Mouse (Mus musculus): ENCODE measurements at regions not wholly inside any gene's neighbourhood (a gene's known extent, or its start where the extent isn't known, plus 50 kb on each side); places are given as distances from the start of the nearest gene placed in this dataset.

GRCm38 (mm10) chrX:121661913-121662312, 735.3 kb downstream of the Nap1l3 start:
- no peak overlapping the region for H3K4me3 ChIP-seq (ENCODE audit: control insufficient read depth in 1 of 2, insufficient read depth in 1 of 2, low read depth in 2 of 2, low read length in 2 of 2)
- no peaks in the 10 kb centered on the region for H3K9me3 ChIP-seq (replicated peaks; ENCODE audit: insufficient read depth, low read length)
- no peaks in the 10 kb centered on the region for H3K4me1 ChIP-seq (ENCODE audit: control insufficient read depth in 1 of 2, insufficient read depth in 2 of 2, low read length in 2 of 2)
- no peak overlapping the region for H3K9ac ChIP-seq (ENCODE audit: control insufficient read depth, low read depth, low read length, poor library complexity, severe bottlenecking)
- no peak for DNase-seq (ENCODE audit: low read depth, low spot score)
- H3K27ac ChIP-seq (ENCODE audit: control insufficient read depth, low read depth, low read length): no peak overlapping the region
- TF ChIP-seq SMC3 (IDR thresholded peaks at IDR 0.05; ENCODE audit: low read depth, low read length) (no peak), CHD2 (IDR thresholded peaks at IDR 0.05; ENCODE audit: low read length) (no peak), RCOR1 (IDR thresholded peaks at IDR 0.05; ENCODE audit: low read depth, low read length) (no peak), USF1 (IDR thresholded peaks at IDR 0.05; ENCODE audit: low read depth, low read length) (no peak), ELF1 (IDR thresholded peaks at IDR 0.05; ENCODE audit: low read depth, low read length) (no peak), GABPA (IDR thresholded peaks at IDR 0.05; ENCODE audit: low read depth, low read length) (no peak), JUND (IDR thresholded peaks at IDR 0.05; ENCODE audit: low read depth, low read length) (no peak), POLR2A (IDR thresholded peaks at IDR 0.05; ENCODE audit: control insufficient read depth in 1 of 2, insufficient read depth in 1 of 2, low read depth in 1 of 2, low read length in 2 of 2, poor library complexity in 1 of 2) (no peak), TCF12 (IDR thresholded peaks at IDR 0.05; ENCODE audit: low read depth, low read length) (no peak), E2F4 (IDR thresholded peaks at IDR 0.05; ENCODE audit: borderline replicate concordance, low read depth, low read length) (no peak), POLR2AphosphoS5 (IDR thresholded peaks at IDR 0.05; ENCODE audit: borderline replicate concordance, low read depth, low read length) (no peak)
- no peaks in the 10 kb centered on the region for H3K27me3 ChIP-seq (ENCODE audit: control insufficient read depth in 1 of 2, insufficient read depth in 2 of 2, low read length in 2 of 2)
- no peaks in the 10 kb centered on the region for H3K79me2 ChIP-seq (ENCODE audit: control insufficient read depth, insufficient read depth, low read length, poor library complexity)
- no peaks in the 10 kb centered on the region for H3K36me3 ChIP-seq (ENCODE audit: control insufficient read depth in 1 of 2, insufficient read depth in 2 of 2, low read length in 2 of 2)

- Histone ChIP-seq H3K4me1 (ENCODE audit: control insufficient read depth in 1 of 2, insufficient read depth in 2 of 2, low read length in 2 of 2) (peaks cover 2 to 9% of the 10 kb centered on the region in 2 experiments; a peak in 3 of 4 replicates), H3K9me3 (replicated peaks; ENCODE audit: insufficient read depth, low read length) (no peaks in the 10 kb centered on the region), H3K4me3 (ENCODE audit: control insufficient read depth in 1 of 2, insufficient read depth in 1 of 2, low read depth in 2 of 2, low read length in 2 of 2) (peak overlapping the region in 1 of 2 experiments; percentile 12; a peak in 2 of 4 replicates), H3K36me3 (ENCODE audit: control insufficient read depth in 1 of 2, insufficient read depth in 2 of 2, low read length in 2 of 2) (peaks cover 0 to 6% of the 10 kb centered on the region in 2 experiments; a peak in 2 of 4 replicates), H3K27me3 (ENCODE audit: control insufficient read depth in 1 of 2, insufficient read depth in 2 of 2, low read length in 2 of 2) (no peaks in the 10 kb centered on the region), H3K9ac (ENCODE audit: control insufficient read depth, low read depth, low read length, poor library complexity, severe bottlenecking) (no peak overlapping the region), H3K79me2 (ENCODE audit: control insufficient read depth, insufficient read depth, low read length, poor library complexity) (no peaks in the 10 kb centered on the region), H3K27ac (ENCODE audit: control insufficient read depth, low read depth, low read length) (peak overlapping the region; percentile 26; the same call in 1 of the 2 replicates)
- peak; percentile 92 for DNase-seq (ENCODE audit: low read depth, low spot score)
- TF ChIP-seq RCOR1 (IDR thresholded peaks at IDR 0.05; ENCODE audit: low read depth, low read length): peak; percentile 99
- TF ChIP-seq E2F4 (IDR thresholded peaks at IDR 0.05; ENCODE audit: borderline replicate concordance, low read depth, low read length): no peak
- peak; percentile 77; the same call in 1 of the 2 replicates for TF ChIP-seq MAFK (IDR thresholded peaks at IDR 0.05; ENCODE audit: borderline replicate concordance, low read depth, low read length)
- TF ChIP-seq MYC (IDR thresholded peaks at IDR 0.05; ENCODE audit: low read depth, low read length): no peak
- 0 out of 2 replicates have a peak, but pooled peaks have one; percentile 30 for TF ChIP-seq JUND (IDR thresholded peaks at IDR 0.05; ENCODE audit: low read depth, low read length)
- no peak for TF ChIP-seq SMC3 (IDR thresholded peaks at IDR 0.05; ENCODE audit: low read depth, low read length)
- no peak for TF ChIP-seq POLR2AphosphoS2 (IDR thresholded peaks at IDR 0.05; ENCODE audit: low read length)
- TF ChIP-seq MYB (IDR thresholded peaks at IDR 0.05; ENCODE audit: low read depth, low read length): no peak
- no peak for TF ChIP-seq SIN3A (IDR thresholded peaks at IDR 0.05; ENCODE audit: low read length)
- no peak; the same call in 1 of the 2 replicates for TF ChIP-seq RAD21 (IDR thresholded peaks at IDR 0.05; ENCODE audit: low read depth, low read length)
- TF ChIP-seq EP300 (IDR thresholded peaks at IDR 0.05; ENCODE audit: low read depth in 1 of 2, low read length in 2 of 2): peak; percentile 95 to 97
- no peak for TF ChIP-seq POLR2A (IDR thresholded peaks at IDR 0.05; ENCODE audit: control insufficient read depth in 1 of 2, insufficient read depth in 1 of 2, low read depth in 1 of 2, low read length in 2 of 2, poor library complexity in 1 of 2)
- TF ChIP-seq NELFE (IDR thresholded peaks at IDR 0.05; ENCODE audit: low read depth, low read length): no peak
- peak; percentile 47; the same call in 1 of the 2 replicates for TF ChIP-seq TBP (IDR thresholded peaks at IDR 0.05; ENCODE audit: low read depth, low read length)
- no peak for TF ChIP-seq MAX (IDR thresholded peaks at IDR 0.05; ENCODE audit: low read length)
- TF ChIP-seq ELF1 (IDR thresholded peaks at IDR 0.05; ENCODE audit: low read depth, low read length): no peak
- TF ChIP-seq ETS1 (IDR thresholded peaks at IDR 0.05; ENCODE audit: low read depth, low read length): peak; percentile 77
- TF ChIP-seq CHD1 (IDR thresholded peaks at IDR 0.05; ENCODE audit: low read depth, low read length): no peak
- no peak for TF ChIP-seq NRF1 (IDR thresholded peaks at IDR 0.05; ENCODE audit: insufficient read depth, low read depth, low read length, poor library complexity, severe bottlenecking)
- peak; percentile 93 for TF ChIP-seq MAZ (IDR thresholded peaks at IDR 0.05; ENCODE audit: low read depth, low read length)
- TF ChIP-seq ZC3H11A (IDR thresholded peaks at IDR 0.05; ENCODE audit: low read depth, low read length): no peak
- TF ChIP-seq GATA1 (IDR thresholded peaks at IDR 0.05; ENCODE audit: low read depth, low read length): peak; percentile 93
- TF ChIP-seq USF1 (IDR thresholded peaks at IDR 0.05; ENCODE audit: low read depth, low read length): no peak
- TF ChIP-seq CHD2 (IDR thresholded peaks at IDR 0.05; ENCODE audit: low read length): no peak
- TF ChIP-seq ZNF384 (IDR thresholded peaks at IDR 0.05; ENCODE audit: low read depth, low read length): peak; percentile 5; the same call in 1 of the 2 replicates
- 0 out of 2 replicates have a peak, but pooled peaks have one; percentile 30 for TF ChIP-seq MXI1 (IDR thresholded peaks at IDR 0.05; ENCODE audit: low read depth, low read length)
- TF ChIP-seq UBTF (IDR thresholded peaks at IDR 0.05; ENCODE audit: borderline replicate concordance, insufficient read depth, low read depth, low read length): no peak
- TF ChIP-seq GABPA (IDR thresholded peaks at IDR 0.05; ENCODE audit: low read depth, low read length): no peak
Observed at GRCm38 (mm10) chrX:121654582-121654981, 742.6 kb downstream of the Nap1l3 start.

Data from MEL (cell line).